Mouse (Mus musculus): ENCODE measurements around the gene Lhx5. TPM values are rescaled to one million over a fixed set of nuclear protein-coding genes. Genes with fewer than 3 reads are reported as not detected.

Gene Lhx5
- polyA plus RNA-seq, 1 experiment, result 30.0 TPM

GRCm38 (mm10) chr5:120490679-120491192 is 59.2 kb downstream of the Lhx5 start:
- peak; percentile 86 for DNase-seq (ENCODE audit: low read depth)
- TF ChIP-seq POLR2A (IDR thresholded peaks at IDR 0.05; ENCODE audit: borderline replicate concordance, extremely low read depth, insufficient read depth, insufficient read length, poor library complexity, severe bottlenecking) (no peak), CTCF (IDR thresholded peaks at IDR 0.05; ENCODE audit: borderline replicate concordance, extremely low read depth, insufficient read depth, insufficient read length) (no peak)

Other genes starting within 250 kb of the Lhx5 start
- 8.6 and 8.9 TPM in 2 replicates for gene Sdsl, start 41.1 kb downstream of the Lhx5 start, polyA plus RNA-seq (2012; rRNA removed)
- gene Sds, start 44.8 kb downstream of the Lhx5 start, polyA plus RNA-seq (2012; rRNA removed), result not detected in 2 replicates
- gene Plbd2, start 71.9 kb downstream of the Lhx5 start, polyA plus RNA-seq (2012; rRNA removed), result 16.8 and 23.2 TPM in 2 replicates
- gene Slc8b1, start 79.5 kb downstream of the Lhx5 start, polyA plus RNA-seq (2012; rRNA removed), result 3.1 and 3.5 TPM in 2 replicates
- gene Tpcn1, start 157.0 kb downstream of the Lhx5 start, polyA plus RNA-seq (2012; rRNA removed), result 27.1 and 32.5 TPM in 2 replicates
- 2.3 and 3.5 TPM in 2 replicates for gene Iqcd, start 157.3 kb downstream of the Lhx5 start, polyA plus RNA-seq (2012; rRNA removed)
- 32.8 and 38.1 TPM in 2 replicates for gene Rita1, start 180.9 kb downstream of the Lhx5 start, polyA plus RNA-seq (2012; rRNA removed)
- 42.7 and 49.7 TPM in 2 replicates for gene Ddx54, start 181.0 kb downstream of the Lhx5 start, polyA plus RNA-seq (2012; rRNA removed)
- 0.18 and 0.30 TPM in 2 replicates for gene Cfap73, start 202.5 kb downstream of the Lhx5 start, polyA plus RNA-seq (2012; rRNA removed)
- 1.00 and 2.8 TPM in 2 replicates for gene Rasal1, start 217.1 kb downstream of the Lhx5 start, polyA plus RNA-seq (2012; rRNA removed)

Measured in brain, embryonic 14.5 days (tissue).